Mouse (Mus musculus): ENCODE results near the gene Fam174b.

The Fam174b gene

DNA sequence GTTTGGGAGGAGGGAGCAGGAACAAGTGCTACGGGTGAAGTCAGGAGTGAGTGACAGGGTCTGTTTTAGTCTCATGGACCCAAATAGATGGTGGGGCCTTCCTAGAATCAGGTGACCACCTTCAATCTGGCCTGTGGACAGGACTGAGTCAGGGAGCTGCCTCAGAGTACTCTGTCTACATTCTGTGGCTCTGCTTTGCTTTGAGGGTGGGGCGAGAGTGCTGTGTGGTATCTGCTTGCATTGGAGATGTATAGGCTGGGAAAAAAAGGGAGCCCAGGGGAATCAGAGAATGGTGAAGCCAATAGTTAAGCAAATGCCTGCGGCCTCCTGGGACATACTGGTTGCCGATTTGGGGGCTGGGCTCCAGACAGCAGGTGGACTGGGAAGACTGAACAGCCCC is 73.8 kb downstream of the Fam174b start:
- DNase-seq (ENCODE audit: low read depth, low spot score), result no peak

GRCm38 (mm10) chr7:73814454-73814853 is 74.4 kb downstream of the Fam174b start:
- DNase-seq (ENCODE audit: low read depth, low spot score), result no peak

DNA sequence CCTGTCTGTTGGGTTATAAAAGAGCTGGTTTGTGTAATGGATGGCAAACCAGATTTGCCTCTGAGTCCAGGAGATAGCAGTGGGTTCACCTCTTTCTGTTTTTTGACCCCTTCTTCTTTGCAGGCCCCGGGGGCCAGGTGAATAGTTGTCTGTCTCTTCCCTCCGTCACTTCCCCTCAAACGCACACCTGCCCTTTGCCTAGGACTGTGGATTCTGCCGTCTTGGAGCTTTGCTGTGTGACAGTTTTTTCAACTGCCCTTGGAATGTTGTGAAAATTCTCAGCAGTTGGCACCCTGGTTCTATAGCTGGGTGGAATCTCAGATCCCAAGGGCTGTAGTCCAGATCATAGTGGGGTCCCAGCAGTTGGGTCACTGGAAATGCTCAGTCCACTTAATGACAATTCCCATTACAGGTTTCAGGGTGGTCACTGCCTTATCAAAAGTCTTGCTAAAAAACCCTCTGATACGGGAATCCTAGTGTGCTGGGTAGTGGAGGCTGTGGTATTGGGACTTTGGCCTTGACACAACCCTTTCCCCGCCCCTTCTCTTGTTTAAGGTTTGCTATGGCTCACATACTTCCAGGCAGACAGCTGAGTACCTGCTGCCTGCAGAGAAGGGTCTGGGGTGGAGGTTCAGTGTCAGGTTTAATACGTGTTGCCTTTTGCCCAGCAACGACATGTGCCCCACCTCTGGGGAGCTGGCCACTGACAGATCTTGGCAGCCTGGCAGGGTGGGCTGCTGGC is 76.3 kb downstream of the Fam174b start:
- no peak for DNase-seq (ENCODE audit: low read depth, low spot score)

- DNase-seq (ENCODE audit: low read depth, low spot score), result no peak
These were observed 79.3 kb downstream of the Fam174b start for GRCm38 (mm10) chr7:73819366-73819765.

Data from 3T3-L1 (cell line).